Mouse (Mus musculus) ovary, postnatal 10 days (tissue): Measurements from ENCODE around the gene Myoc.
A peak's percentile ranks its signal among the peaks of the same experiment; 100 is the strongest.

ENCODE experiments used
- DNase-seq: peaks from one replicate; pipeline ENCODE4 v3.0.0; 2022; ENCODE audit warnings: low spot score

The Myoc gene

GRCm38 (mm10) chr1:162648416-162648815 is 9.5 kb downstream of the Myoc start:
- no peak for DNase-seq

DNA sequence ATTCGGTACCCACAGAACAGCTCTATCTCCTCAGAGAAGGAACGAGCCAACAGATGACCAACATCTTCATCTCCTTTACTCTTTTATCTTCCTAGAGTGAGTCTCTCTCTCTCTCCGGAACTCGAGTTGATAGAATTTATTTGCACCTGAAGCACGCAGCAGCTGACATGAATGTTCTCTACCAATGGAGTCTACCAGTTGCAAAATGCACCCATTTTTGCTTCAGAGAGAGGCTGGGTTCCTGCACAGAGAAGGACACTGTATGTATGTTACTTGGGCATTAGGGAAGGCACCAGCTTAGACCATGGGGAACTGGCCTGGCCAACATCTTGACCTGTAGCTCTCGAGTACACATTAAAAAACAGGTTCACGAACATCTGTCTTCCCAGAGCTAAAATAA is 19.2 kb downstream of the Myoc start, which contains the start of gene Myocos:
Gene Myocos (minus strand): TSS at position 101 of the 400 bp plus-strand sequence.
- DNase-seq: no peak

GRCm38 (mm10) chr1:162660276-162660860 is 21.4 kb downstream of the Myoc start:
- no peak for DNase-seq

- DNase-seq: peak; percentile 36
Measured at GRCm38 (mm10) chr1:162664826-162665475, 26.0 kb downstream of the Myoc start.

- no peak for DNase-seq
Measured at GRCm38 (mm10) chr1:162665486-162666174, 26.7 kb downstream of the Myoc start.

DNA sequence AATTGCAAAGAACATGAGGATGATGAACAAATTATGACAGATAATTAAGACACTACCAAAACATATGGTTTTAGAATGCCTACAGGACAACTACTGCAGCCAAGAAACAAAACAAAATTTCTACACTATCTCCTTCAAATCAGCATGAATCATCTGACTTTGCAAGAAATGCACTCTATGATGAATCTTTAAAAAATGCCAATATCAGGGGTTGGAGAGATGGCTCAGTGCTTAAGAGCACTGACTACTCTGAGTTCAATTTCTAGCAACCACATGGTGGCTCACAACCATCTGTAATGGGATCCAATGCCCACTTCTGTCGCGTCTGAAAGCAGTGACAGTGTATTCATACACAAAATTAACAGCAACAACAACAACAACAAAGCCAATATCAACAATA is 54.8 kb downstream of the Myoc start:
- no peak for DNase-seq

GRCm38 (mm10) chr1:162697866-162698265 is 58.9 kb downstream of the Myoc start:
- no peak for DNase-seq
